Mouse (Mus musculus) limb, embryonic 13.5 days (tissue): Measurements from ENCODE around the gene Cks2. TPM values are rescaled to one million over a fixed set of nuclear protein-coding genes. Genes with fewer than 3 reads are reported as not detected.
"Not testable (repeated sequence)": the region's sequence is repeated elsewhere in the genome, so short reads cannot be mapped to it uniquely, and the experiment has no call there.

Experiments
- ATAC-seq: fragments of 200-750 bp; cut with Nextera tagmentation; 2 replicates; pipeline ENCODE4 v1.8.0; 2017; ENCODE audit warnings: low read depth, moderate number of reproducible peaks, moderate TSS enrichment; ENCODE audit not compliant: low FRiP score
- H3K27ac ChIP-seq: fragments of 300-500 bp; sonication (generic); 2 replicates; pipeline ENCODE4 v1.5.1; 2015; ENCODE audit warnings: inconsistent platforms, mild to moderate bottlenecking, moderate library complexity
- H3K27me3 ChIP-seq: fragments of 300-500 bp; sonication (generic); 2 replicates; pipeline ENCODE4 v1.6.1; 2015; ENCODE audit warnings: mild to moderate bottlenecking, inconsistent platforms
- H3K36me3 ChIP-seq: fragments of 300-500 bp; sonication (generic); 2 replicates; pipeline ENCODE4 v1.6.1; 2015; ENCODE audit warnings: inconsistent platforms, mild to moderate bottlenecking, moderate library complexity
- H3K4me1 ChIP-seq: fragments of 300-500 bp; sonication (generic); 2 replicates; pipeline ENCODE4 v1.6.1; 2015; ENCODE audit warnings: inconsistent platforms
- H3K4me2 ChIP-seq: fragments of 300-500 bp; sonication (generic); replicated peaks from 2 replicates; pipeline ENCODE4 v1.6.1; 2015; ENCODE audit warnings: inconsistent platforms, mild to moderate bottlenecking, moderate library complexity
- H3K4me3 ChIP-seq: fragments of 300-500 bp; sonication (generic); 2 replicates; pipeline ENCODE4 v1.5.1; 2015; ENCODE audit warnings: moderate library complexity, mild to moderate bottlenecking, inconsistent platforms
- H3K9ac ChIP-seq: fragments of 300-500 bp; sonication (generic); 2 replicates; pipeline ENCODE4 v1.6.1; 2015; ENCODE audit warnings: mild to moderate bottlenecking, inconsistent platforms
- H3K9me3 ChIP-seq: fragments of 300-500 bp; sonication (generic); 2 replicates; pipeline ENCODE4 v1.6.1; 2016; ENCODE audit warnings: inconsistent platforms
- WGBS: fragments of 180-500 bp; shearing (Covaris S2); methylation state at CpG from one replicate; pipeline ENCODE4 v1.1.7; 2015; 5-methylcytosine and 5-hydroxymethylcytosine counted together
- polyA plus RNA-seq: library from polyadenylated mRNA; unstranded; fragments of >200 nt; fragmentation: Nextera tagmentation; extraction: Ambion mirVana; gene quantifications from 2 replicates; pipeline ENCODE4 v1.2.1, GENCODE M21; 2015

Cks2 gene
- polyA plus RNA-seq, 1 experiment from 2014 or later = 299 TPM

- H3K27me3 ChIP-seq = no peaks in the 10 kb centered on the region
- H3K9me3 ChIP-seq = no peaks in the 10 kb centered on the region
- 95% methylated on average over 3 of the region's 3 CpGs for WGBS
- H3K27ac ChIP-seq = no peak overlapping the region
- peaks cover 97% of the 10 kb centered on the region for H3K36me3 ChIP-seq
- H3K4me1 ChIP-seq = no peaks in the 10 kb centered on the region
- H3K9ac ChIP-seq = no peak overlapping the region
- ATAC-seq = no peak
- H3K4me2 ChIP-seq = no peak overlapping the region
- no peak overlapping the region for H3K4me3 ChIP-seq
Observed at GRCm38 (mm10) chr13:51658094-51658493, 13.1 kb downstream of the Cks2 start.

GRCm38 (mm10) chr13:51659573-51659972 lies 14.5 kb downstream of the Cks2 start:
- Histone ChIP-seq H3K9me3 (no peaks in the 10 kb centered on the region), H3K4me3 (no peak overlapping the region), H3K27me3 (no peaks in the 10 kb centered on the region), H3K9ac (no peak overlapping the region), H3K4me2 (no peak overlapping the region), H3K27ac (no peak overlapping the region), H3K4me1 (no peaks in the 10 kb centered on the region), H3K36me3 (peaks cover 96% of the 10 kb centered on the region)
- WGBS = 93% methylated on average over 7 of the region's 7 CpGs
- no peak for ATAC-seq

GRCm38 (mm10) chr13:51663561-51663960 lies 18.5 kb downstream of the Cks2 start:
- Histone ChIP-seq H3K9me3 (no peaks in the 10 kb centered on the region), H3K9ac (no peak overlapping the region), H3K27me3 (no peaks in the 10 kb centered on the region), H3K4me3 (no peak overlapping the region), H3K4me1 (no peaks in the 10 kb centered on the region), H3K4me2 (no peak overlapping the region), H3K27ac (no peak overlapping the region), H3K36me3 (peaks cover 96% of the 10 kb centered on the region)
- no peak for ATAC-seq
- 90% methylated on average over 2 of the region's 2 CpGs for WGBS

- H3K9ac ChIP-seq, H3K4me1 ChIP-seq, ATAC-seq, H3K4me3 ChIP-seq, H3K9me3 ChIP-seq, H3K27me3 ChIP-seq, H3K4me2 ChIP-seq, H3K27ac ChIP-seq: not testable (repeated sequence)
- WGBS = 80% methylated on average over 12 of the region's 12 CpGs
- peaks cover 86% of the 10 kb centered on the region for H3K36me3 ChIP-seq
Observed at GRCm38 (mm10) chr13:51668195-51668594, 23.2 kb downstream of the Cks2 start.

- Histone ChIP-seq H3K4me1 (no peaks in the 10 kb centered on the region), H3K9ac (no peak overlapping the region), H3K4me3 (no peak overlapping the region), H3K27me3 (no peaks in the 10 kb centered on the region), H3K36me3 (peaks cover 91% of the 10 kb centered on the region), H3K9me3 (no peaks in the 10 kb centered on the region), H3K4me2 (no peak overlapping the region), H3K27ac (no peak overlapping the region)
- ATAC-seq = no peak
- 74% methylated on average over 4 of the region's 4 CpGs for WGBS
Observed at GRCm38 (mm10) chr13:51676641-51677040, 31.6 kb downstream of the Cks2 start.

DNA sequence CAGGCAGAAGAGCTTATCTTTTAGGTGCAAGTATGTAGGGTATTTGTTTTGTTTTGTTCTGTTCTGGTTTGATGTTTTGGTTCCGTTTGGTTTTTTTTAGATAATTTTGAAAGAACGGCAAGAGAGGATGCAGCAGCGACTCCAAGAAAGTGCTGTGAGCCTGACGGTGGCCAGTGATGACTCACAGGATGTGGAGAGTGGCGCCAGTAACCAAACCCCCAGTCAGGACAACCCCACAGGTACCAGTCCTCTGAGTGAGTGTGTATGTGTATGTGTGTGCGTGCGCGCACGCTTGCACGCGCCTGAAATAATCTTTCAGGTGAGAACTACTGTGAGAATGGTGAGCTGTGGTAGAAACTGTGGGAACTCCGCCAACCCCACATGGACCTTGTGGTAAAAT lies 32.0 kb downstream of the Cks2 start:
- no peak overlapping the region for H3K4me2 ChIP-seq
- no peaks in the 10 kb centered on the region for H3K27me3 ChIP-seq
- no peak for ATAC-seq
- H3K9ac ChIP-seq = no peak overlapping the region
- H3K27ac ChIP-seq = no peak overlapping the region
- 95% methylated on average over 12 of the region's 12 CpGs for WGBS
- no peaks in the 10 kb centered on the region for H3K9me3 ChIP-seq
- no peaks in the 10 kb centered on the region for H3K4me1 ChIP-seq
- no peak overlapping the region for H3K4me3 ChIP-seq
- H3K36me3 ChIP-seq = peaks cover 91% of the 10 kb centered on the region

DNA sequence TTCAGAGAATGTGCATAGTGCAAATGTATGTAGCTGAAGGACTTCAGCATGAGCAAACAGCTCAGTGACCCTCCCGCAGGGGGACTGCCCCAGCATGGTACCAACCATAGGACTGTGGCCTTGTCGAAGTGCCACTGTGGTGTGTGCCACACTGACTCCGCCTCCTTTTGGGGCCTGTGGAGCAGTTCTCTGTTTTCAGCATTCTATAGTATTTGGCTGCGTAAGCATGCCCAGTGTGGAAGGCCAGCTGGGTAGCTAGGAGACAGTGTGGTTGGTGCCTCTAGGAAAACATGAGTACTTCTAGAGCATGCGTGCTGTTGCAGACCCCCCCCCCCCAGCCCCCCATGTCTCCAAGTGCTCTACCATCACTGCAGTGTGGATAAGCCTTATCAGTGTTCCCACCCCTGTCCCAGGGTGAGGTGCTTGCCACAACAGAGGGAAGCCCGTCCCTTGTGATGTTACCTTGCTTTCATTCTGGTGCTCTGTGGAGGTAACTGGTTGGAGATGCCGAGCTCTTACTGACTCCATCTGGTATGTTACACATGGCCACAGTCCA lies 32.7 kb downstream of the Cks2 start:
- Histone ChIP-seq H3K27me3 (no peaks in the 10 kb centered on the region), H3K27ac (no peak overlapping the region), H3K36me3 (peaks cover 98% of the 10 kb centered on the region), H3K9ac (no peak overlapping the region), H3K9me3 (no peaks in the 10 kb centered on the region), H3K4me2 (no peak overlapping the region), H3K4me3 (no peak overlapping the region), H3K4me1 (no peaks in the 10 kb centered on the region)
- 91% methylated on average over 7 of the region's 7 CpGs for WGBS
- no peak for ATAC-seq

DNA sequence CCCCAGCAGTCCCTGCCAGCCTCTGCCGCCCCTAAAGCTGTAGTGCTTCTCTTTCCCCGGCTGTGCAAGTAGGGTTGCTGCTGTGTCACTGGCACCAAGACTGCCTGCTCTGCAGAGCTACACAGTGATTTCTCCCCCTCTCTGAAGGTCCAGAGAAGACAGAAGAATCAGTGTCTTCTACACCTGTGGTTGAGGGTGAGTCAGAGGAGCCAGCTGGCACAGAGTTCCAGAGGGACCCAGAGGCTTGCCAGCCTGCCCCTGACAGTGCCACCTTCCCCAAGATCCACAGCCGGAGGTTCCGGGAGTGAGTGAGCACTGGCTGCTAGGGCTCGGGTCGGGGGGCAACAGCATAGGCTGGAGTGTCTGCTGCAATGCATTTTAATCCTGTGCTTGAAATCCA lies 33.7 kb downstream of the Cks2 start:
- no peak overlapping the region for H3K27ac ChIP-seq
- WGBS = 89% methylated on average over 6 of the region's 6 CpGs
- H3K27me3 ChIP-seq = no peaks in the 10 kb centered on the region
- H3K9ac ChIP-seq = no peak overlapping the region
- H3K9me3 ChIP-seq = no peaks in the 10 kb centered on the region
- ATAC-seq = no peak
- no peaks in the 10 kb centered on the region for H3K4me1 ChIP-seq
- peaks cover 100% of the 10 kb centered on the region for H3K36me3 ChIP-seq
- no peak overlapping the region for H3K4me2 ChIP-seq
- no peak overlapping the region for H3K4me3 ChIP-seq

DNA sequence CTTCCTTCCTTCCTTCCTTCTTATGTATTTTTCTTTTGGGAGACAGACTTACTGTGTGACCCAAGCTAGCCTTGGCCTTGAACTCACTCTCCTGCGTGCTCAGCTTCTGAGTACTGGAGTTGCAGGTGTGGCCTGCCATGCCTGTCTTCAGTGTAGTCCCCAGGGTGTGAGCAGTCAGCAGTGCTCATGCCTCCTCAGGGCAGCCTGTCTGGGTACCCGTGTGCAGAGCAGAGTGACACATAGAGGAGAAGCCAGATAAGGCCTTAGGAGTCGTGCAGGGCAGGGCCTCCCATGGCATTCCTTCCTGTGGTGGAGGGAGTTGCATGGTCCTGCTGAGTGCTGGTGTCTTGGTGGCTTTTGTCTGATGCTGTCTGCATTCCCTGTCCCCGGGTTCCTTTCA lies 34.3 kb downstream of the Cks2 start:
- no peak overlapping the region for H3K4me2 ChIP-seq
- 88% methylated on average over 4 of the region's 4 CpGs for WGBS
- no peaks in the 10 kb centered on the region for H3K9me3 ChIP-seq
- H3K36me3 ChIP-seq = peaks cover 99% of the 10 kb centered on the region
- no peaks in the 10 kb centered on the region for H3K4me1 ChIP-seq
- no peak for ATAC-seq
- H3K27ac ChIP-seq = no peak overlapping the region
- no peaks in the 10 kb centered on the region for H3K27me3 ChIP-seq
- H3K9ac ChIP-seq = no peak overlapping the region
- H3K4me3 ChIP-seq = no peak overlapping the region

GRCm38 (mm10) chr13:51681076-51681475 lies 36.0 kb downstream of the Cks2 start:
- H3K4me1 ChIP-seq = no peaks in the 10 kb centered on the region
- H3K9ac ChIP-seq = no peak overlapping the region
- no peak overlapping the region for H3K4me3 ChIP-seq
- no peak overlapping the region for H3K4me2 ChIP-seq
- no peaks in the 10 kb centered on the region for H3K9me3 ChIP-seq
- 79% methylated on average over 5 of the region's 5 CpGs for WGBS
- peaks cover 99% of the 10 kb centered on the region for H3K36me3 ChIP-seq
- H3K27me3 ChIP-seq = no peaks in the 10 kb centered on the region
- H3K27ac ChIP-seq = no peak overlapping the region
- no peak for ATAC-seq

- Histone ChIP-seq H3K4me2 (no peak overlapping the region), H3K9me3 (no peaks in the 10 kb centered on the region), H3K36me3 (peaks cover 98% of the 10 kb centered on the region), H3K27ac (no peak overlapping the region), H3K27me3 (no peaks in the 10 kb centered on the region), H3K9ac (no peak overlapping the region), H3K4me1 (no peaks in the 10 kb centered on the region), H3K4me3 (no peak overlapping the region)
- no peak for ATAC-seq
- WGBS = 94% methylated on average over 8 of the region's 8 CpGs
Observed at GRCm38 (mm10) chr13:51681634-51682033, 36.6 kb downstream of the Cks2 start.

DNA sequence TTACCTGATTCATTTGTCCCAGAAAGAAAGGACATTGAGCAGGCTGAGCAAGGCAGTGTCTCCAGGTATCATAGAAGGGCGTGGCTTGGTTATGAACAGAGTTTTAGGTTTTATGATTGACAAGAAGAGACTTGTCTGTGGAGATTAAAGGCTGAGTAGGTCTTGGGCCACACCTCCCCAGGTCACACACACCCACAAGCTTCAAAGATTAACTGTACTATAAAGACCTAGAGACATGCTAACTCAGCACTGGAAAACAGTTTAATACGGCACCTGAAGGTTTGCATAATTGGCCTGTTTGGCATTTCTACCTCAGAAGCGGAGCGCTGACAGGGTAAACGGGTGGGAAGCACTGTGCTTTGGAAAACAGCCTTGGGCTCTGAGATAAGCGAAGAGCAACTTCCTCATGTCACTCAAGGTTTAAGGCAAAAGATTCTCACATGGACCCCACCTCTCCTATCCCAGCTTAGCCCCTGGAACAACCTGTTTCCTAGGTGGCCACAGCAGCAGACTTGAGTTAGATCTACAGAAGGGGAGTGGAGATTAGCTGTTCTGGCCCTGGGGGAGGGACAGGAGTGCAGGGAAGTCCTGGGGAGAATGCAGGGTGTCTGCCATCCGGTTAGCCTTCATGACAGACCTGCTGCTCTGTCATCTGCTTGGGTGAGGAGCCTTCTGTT lies 40.4 kb downstream of the Cks2 start:
- no peak for ATAC-seq
- Histone ChIP-seq H3K4me3 (no peak overlapping the region), H3K36me3 (peaks cover 84% of the 10 kb centered on the region), H3K4me2 (no peak overlapping the region), H3K4me1 (peaks cover 7% of the 10 kb centered on the region; the same call in 1 of the 2 replicates), H3K27me3 (no peaks in the 10 kb centered on the region), H3K9ac (no peak overlapping the region), H3K27ac (no peak overlapping the region), H3K9me3 (no peaks in the 10 kb centered on the region)
- WGBS = 76% methylated on average over 7 of the region's 7 CpGs

DNA sequence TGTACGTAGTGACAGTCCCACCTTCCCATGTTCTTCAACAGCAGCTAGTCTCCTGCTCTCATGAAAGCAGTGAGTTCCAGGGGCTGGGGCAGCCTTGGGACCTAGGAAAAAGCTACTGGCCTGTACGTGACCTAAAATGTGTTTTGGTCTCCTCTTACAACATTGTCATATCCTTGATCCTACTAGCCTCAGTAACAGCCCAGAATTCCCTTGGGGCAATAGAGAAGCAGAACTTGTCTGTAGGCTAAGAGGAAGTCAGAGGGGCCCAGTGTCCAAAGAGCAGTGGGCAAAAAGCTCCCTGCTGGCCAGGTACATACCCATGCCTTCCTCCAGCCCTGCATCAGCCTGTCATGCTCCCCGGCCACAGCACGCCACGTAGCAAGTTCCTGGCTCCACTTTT lies 41.9 kb downstream of the Cks2 start:
- H3K4me1 ChIP-seq = peaks cover 7% of the 10 kb centered on the region; the same call in 1 of the 2 replicates
- no peak overlapping the region for H3K4me3 ChIP-seq
- peaks cover 72% of the 10 kb centered on the region for H3K36me3 ChIP-seq
- H3K27ac ChIP-seq = no peak overlapping the region
- no peaks in the 10 kb centered on the region for H3K27me3 ChIP-seq
- no peak overlapping the region for H3K4me2 ChIP-seq
- WGBS = 97% methylated on average over 5 of the region's 5 CpGs
- no peak overlapping the region for H3K9ac ChIP-seq
- no peaks in the 10 kb centered on the region for H3K9me3 ChIP-seq
- no peak for ATAC-seq
